Mouse (Mus musculus): ENCODE measurements at regions not wholly inside any gene's neighbourhood (a gene's known extent, or its start where the extent isn't known, plus 50 kb on each side); places are given as distances from the start of the nearest gene placed in this dataset.
"Not testable (repeated sequence)": the region's sequence is repeated elsewhere in the genome, so short reads cannot be mapped to it uniquely, and the experiment has no call there.

- DNase-seq (ENCODE audit: low spot score in 2 of 2): not testable (repeated sequence)
These were observed 60.9 kb upstream of the Acpp start for GRCm38 (mm10) chr9:104398484-104398883.

DNA sequence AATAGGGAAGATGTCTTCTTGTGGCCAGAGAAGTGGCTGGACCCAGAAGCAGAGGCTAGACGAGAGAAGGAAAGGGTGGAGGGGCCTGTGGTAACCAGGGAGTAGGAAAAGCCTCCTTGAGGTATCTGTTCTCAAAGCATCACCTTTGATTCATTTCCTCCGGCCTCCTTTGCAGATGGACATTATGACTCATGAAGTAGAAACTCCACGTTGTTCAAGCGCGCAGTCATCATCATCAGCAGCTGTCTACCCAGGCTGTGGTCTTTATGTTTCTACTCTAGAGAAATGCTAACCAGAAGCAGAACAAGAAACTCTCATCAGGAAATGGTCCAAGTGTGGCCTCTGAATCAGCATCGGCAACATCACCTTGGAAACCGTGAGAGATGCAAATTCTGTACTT is 50.3 kb upstream of the Acpp start:
- no peak for DNase-seq (ENCODE audit: low spot score in 2 of 2)

Measured in right cerebral cortex, adult 2 months (tissue).